In genomic region chr10:58231779-58232640, GRCm38 (mm10) we compare ENCODE assay signal across 9 mouse cellular contexts. TPM values are rescaled to one million over a fixed set of nuclear protein-coding genes. Genes with fewer than 3 reads are reported as not detected.
DNase-seq lines count a peak whose midpoint lies in the region; ATAC-seq and TF ChIP-seq lines count a peak whose summit lies in the region.
"Not testable (repeated sequence)": the region's sequence is repeated elsewhere in the genome, so short reads cannot be mapped to it uniquely, and the experiment has no call there.
"Had no signal": no experiment of that assay in that cellular context is flagged by ENCODE, and none has a peak within 500 bp of the region (broad histone marks: within the 10 kb centered on the region; RNA-seq: fewer than 3 reads in every experiment).

No protein-coding gene starts in this region.

- H3K4me3 ChIP-seq in hindbrain, embryonic 11.5 days (ENCODE audit: low read depth, low read length); lung, adult 2 months (replicated peaks; ENCODE audit: extremely low read depth, low read depth, low read length); neural tube, embryonic 15.5 days (replicated peaks); thymus, adult 2 months (ENCODE audit: control insufficient read depth, insufficient read depth, low read length): not testable (repeated sequence)

- H3K27ac ChIP-seq in hindbrain, embryonic 11.5 days (ENCODE audit: low read depth, low read length); neural tube, embryonic 15.5 days (replicated peaks); thymus, adult 2 months (ENCODE audit: control insufficient read depth, insufficient read depth, low read length): not testable (repeated sequence)

- peak; percentile 72 for DNase-seq in MN1 (ENCODE audit: low spot score)
- peak; percentile 66 to 67 for DNase-seq in cerebellum, postnatal 10 days
- DNase-seq in frontal cortex, postnatal 25 days (ENCODE audit: low spot score in 2 of 2): peak; percentile 61 to 69
- DNase-seq in hindbrain, embryonic 11.5 days (ENCODE audit: low spot score): peak; percentile 47
- peak; percentile 72 for DNase-seq in layer of hippocampus, adult 8-10 months (ENCODE audit: low spot score in 2 of 2)
- peak; percentile 63 for DNase-seq in lung, adult 2 months
- peak; percentile 76 for DNase-seq in thymus, adult 2 months

- WGBS in hindbrain, embryonic 11.5 days: 86% methylated on average over 29 of the region's 35 CpGs
- 90% methylated on average over 35 of the region's 35 CpGs for WGBS in lung, adult 2 months
- 91% methylated on average over 35 of the region's 35 CpGs for WGBS in neural tube, embryonic 15.5 days
- WGBS in thymus, adult 2 months: 90% methylated on average over 35 of the region's 35 CpGs

- H3K9me3 ChIP-seq in hindbrain, embryonic 11.5 days (ENCODE audit: control insufficient read depth, low read length): peaks cover 11% of the 10 kb centered on the region
- H3K9me3 ChIP-seq in neural tube, embryonic 15.5 days (replicated peaks): peaks cover 15% of the 10 kb centered on the region

- H3K27me3 ChIP-seq in hindbrain, embryonic 11.5 days (ENCODE audit: control insufficient read depth, insufficient read depth, low read length); neural tube, embryonic 15.5 days (replicated peaks); thymus, adult 2 months (ENCODE audit: control insufficient read depth, insufficient read depth, low read length): not testable (repeated sequence)

- H3K9ac ChIP-seq in hindbrain, embryonic 11.5 days (ENCODE audit: low read depth, low read length); neural tube, embryonic 15.5 days (replicated peaks): not testable (repeated sequence)

- not testable (repeated sequence) for H3K36me3 ChIP-seq in hindbrain, embryonic 11.5 days (ENCODE audit: control insufficient read depth, insufficient read depth, low read length); neural tube, embryonic 15.5 days; thymus, adult 2 months (ENCODE audit: control insufficient read depth, insufficient read depth, low read length)

- not testable (repeated sequence) for H3K4me1 ChIP-seq in hindbrain, embryonic 11.5 days (replicated peaks; ENCODE audit: control insufficient read depth, insufficient read depth, low read length); lung, adult 2 months (ENCODE audit: control insufficient read depth, insufficient read depth, low read length); neural tube, embryonic 15.5 days; thymus, adult 2 months (replicated peaks; ENCODE audit: control insufficient read depth, insufficient read depth, low read length)

- not testable (repeated sequence) for TF ChIP-seq POLR2A in lung, adult 2 months (IDR thresholded peaks at IDR 0.05; ENCODE audit: borderline replicate concordance, extremely low read depth, low read depth, low read length); thymus, adult 2 months (IDR thresholded peaks at IDR 0.05; ENCODE audit: control insufficient read depth, extremely low read depth, insufficient read depth, low read length, poor library complexity)

- not testable (repeated sequence) for H3K4me2 ChIP-seq in hindbrain, embryonic 11.5 days (replicated peaks; ENCODE audit: low read depth, low read length); neural tube, embryonic 15.5 days

- ATAC-seq in hindbrain, embryonic 11.5 days (ENCODE audit: low FRiP score): peak; percentile 79
- ATAC-seq in neural tube, embryonic 15.5 days (ENCODE audit: low FRiP score): peak; percentile 87

- not testable (repeated sequence) for TF ChIP-seq CTCF in lung, adult 2 months (IDR thresholded peaks at IDR 0.05; ENCODE audit: insufficient read depth, low read length)
- TF ChIP-seq CTCF in thymus, adult 2 months (IDR thresholded peaks at IDR 0.05; ENCODE audit: borderline replicate concordance, control insufficient read depth, extremely low read depth, insufficient read depth, low read length, poor library complexity): 0 out of 2 replicates have a peak, but pooled peaks have one; percentile 32

RNA-seq across cellular contexts. Expression of gene Duxf3, which starts 0.5 kb away (rescaled TPM):
- polyA plus RNA-seq in hindbrain, embryonic 11.5 days (2014; fragmentation: Nextera tagmentation; extraction: Ambion mirVana): not detected in 2 replicates
- total RNA-seq in layer of hippocampus, adult 8-10 months (2022): not detected
- not detected in 2 replicates for polyA plus RNA-seq in lung, adult 2 months (2012; rRNA removed)
- polyA plus RNA-seq in neural tube, embryonic 15.5 days (2015; fragmentation: Nextera tagmentation; extraction: Ambion mirVana): not detected in 2 replicates
- not detected in 2 replicates for polyA plus RNA-seq in thymus, adult 2 months (2012; rRNA removed)

RNA-seq across cellular contexts. Expression of gene Gm4981, which starts 4.5 kb away (rescaled TPM):
- not detected in 2 replicates for polyA plus RNA-seq in hindbrain, embryonic 11.5 days (2014; fragmentation: Nextera tagmentation; extraction: Ambion mirVana)
- not detected for total RNA-seq in layer of hippocampus, adult 8-10 months (2022)
- 0.06 TPM in 1 of 2 replicates, not detected in the other for polyA plus RNA-seq in lung, adult 2 months (2012; rRNA removed)
- polyA plus RNA-seq in neural tube, embryonic 15.5 days (2015; fragmentation: Nextera tagmentation; extraction: Ambion mirVana): not detected in 2 replicates
- not detected in 2 replicates for polyA plus RNA-seq in thymus, adult 2 months (2012; rRNA removed)

RNA-seq across cellular contexts. Expression of gene AW822073, which starts 7.3 kb away (rescaled TPM):
- polyA plus RNA-seq in hindbrain, embryonic 11.5 days (2014; fragmentation: Nextera tagmentation; extraction: Ambion mirVana): not detected in 2 replicates
- under 1 TPM in 1 of 4 experiments, not detected in 3; 0.87 TPM for total RNA-seq in layer of hippocampus, adult 8-10 months (2022)
- not detected in 2 replicates for polyA plus RNA-seq in lung, adult 2 months (2012; rRNA removed)
- not detected in 2 replicates for polyA plus RNA-seq in neural tube, embryonic 15.5 days (2015; fragmentation: Nextera tagmentation; extraction: Ambion mirVana)
- not detected in 2 replicates for polyA plus RNA-seq in thymus, adult 2 months (2012; rRNA removed)
- polyA plus RNA-seq: cortical plate, adult 2 months had no signal

RNA-seq across cellular contexts. Expression of gene Gcc2, which starts 23.3 kb away (rescaled TPM):
- polyA plus RNA-seq in hindbrain, embryonic 11.5 days (2014; fragmentation: Nextera tagmentation; extraction: Ambion mirVana): 49.4 and 56.1 TPM in 2 replicates
- total RNA-seq in layer of hippocampus, adult 8-10 months (2022): 10 to 100 TPM; 77.3 to 96.6 (median 90.6) TPM
- polyA plus RNA-seq in lung, adult 2 months (2012; rRNA removed): 11.2 and 20.8 TPM in 2 replicates
- 82.3 and 82.5 TPM in 2 replicates for polyA plus RNA-seq in neural tube, embryonic 15.5 days (2015; fragmentation: Nextera tagmentation; extraction: Ambion mirVana)
- polyA plus RNA-seq in thymus, adult 2 months (2012; rRNA removed): 10.3 and 11.7 TPM in 2 replicates
